Mouse (Mus musculus): ENCODE measurements around the gene Serhl.

DNA sequence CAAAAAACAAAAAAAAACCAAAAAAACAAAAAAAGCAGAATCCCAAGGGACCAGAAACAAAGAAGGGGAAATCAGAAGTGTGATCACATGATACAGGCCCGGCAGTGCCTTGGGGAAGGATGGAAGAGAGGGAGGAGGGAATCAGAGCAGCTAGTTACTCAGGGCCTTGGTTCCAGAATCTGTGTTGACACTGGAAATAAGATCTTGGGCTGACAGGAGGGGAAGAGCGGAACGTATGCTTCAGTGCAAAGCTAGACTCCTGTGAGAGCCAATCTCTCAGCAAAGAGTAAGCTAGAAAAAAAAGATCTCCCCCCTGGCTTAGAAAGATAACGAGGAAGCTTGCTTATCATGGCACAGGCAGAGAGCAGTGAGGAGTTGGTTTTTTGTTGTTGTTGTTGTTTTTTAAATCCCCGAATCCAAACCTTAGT is 30.1 kb upstream of the Serhl start:
- TF ChIP-seq POLR2A (IDR thresholded peaks at IDR 0.05; ENCODE audit: borderline replicate concordance, low read depth, low read length) (no peak), CTCF (IDR thresholded peaks at IDR 0.05; ENCODE audit: low read depth, low read length) (no peak)

Data from bone marrow macrophage, adult 2 months (primary cell).